Mouse (Mus musculus) ES-Bruce4 (cell line): ENCODE data around the gene Olfr983. TPM values are rescaled to one million over a fixed set of nuclear protein-coding genes. Genes with fewer than 3 reads are reported as not detected.

Experiments used
- H3K27ac ChIP-seq: 2 replicates; pipeline ENCODE4 v1.5.1; 2012; ENCODE audit warnings: low read length, inconsistent platforms; ENCODE audit not compliant: insufficient read depth
- H3K27me3 ChIP-seq: 2 replicates; pipeline ENCODE4 v1.6.1; 2012; ENCODE audit warnings: mild to moderate bottlenecking, low read length, inconsistent platforms; ENCODE audit not compliant: control insufficient read depth, poor library complexity, insufficient read depth, severe bottlenecking
- H3K36me3 ChIP-seq: 2 replicates; pipeline ENCODE4 v1.6.1; 2012; ENCODE audit warnings: inconsistent platforms, mild to moderate bottlenecking, low read length, moderate library complexity; ENCODE audit not compliant: control insufficient read depth, poor library complexity, insufficient read depth, severe bottlenecking
- H3K4me1 ChIP-seq: one replicate; pipeline ENCODE4 v1.8.1; 2011; ENCODE audit warnings: low read length; ENCODE audit not compliant: control insufficient read depth, insufficient read depth
- H3K4me3 ChIP-seq: 2 replicates; pipeline ENCODE4 v1.5.1; 2011; ENCODE audit warnings: low read depth, mild to moderate bottlenecking, low read length
- H3K9ac ChIP-seq: 2 replicates; pipeline ENCODE4 v1.6.1; 2012; ENCODE audit warnings: low read depth, mild to moderate bottlenecking, inconsistent platforms; ENCODE audit not compliant: poor library complexity, severe bottlenecking
- H3K9me3 ChIP-seq: replicated peaks from 2 replicates; pipeline ENCODE4 v1.6.1; 2012; ENCODE audit warnings: mild to moderate bottlenecking, low read length, inconsistent platforms; ENCODE audit not compliant: control insufficient read depth, poor library complexity, insufficient read depth, severe bottlenecking
- CTCF ChIP-seq: IDR thresholded peaks from one replicate; pipeline ENCODE4 v1.8.1; 2011; ENCODE audit warnings: low read depth, low read length
- EP300 ChIP-seq: IDR thresholded peaks from 2 replicates; pipeline ENCODE4 v1.6.1; 2011; ENCODE audit warnings: low read depth, low read length; ENCODE audit not compliant: insufficient read depth
- POLR2A ChIP-seq: IDR thresholded peaks from one replicate; pipeline ENCODE4 v1.8.1; 2011; ENCODE audit warnings: low read length; ENCODE audit not compliant: insufficient read depth
- polyA plus RNA-seq: library from polyadenylated mRNA; stranded (reverse); fragments of >200 nt; gene quantifications from 2 replicates; pipeline ENCODE4 v1.2.4, GENCODE M21; 2011; ENCODE audit warnings: low read depth; ENCODE audit not compliant: missing spikeins, insufficient read depth, insufficient read length

The Olfr983 gene
- polyA plus RNA-seq = 0.16 and 0.21 TPM in 2 replicates

DNA sequence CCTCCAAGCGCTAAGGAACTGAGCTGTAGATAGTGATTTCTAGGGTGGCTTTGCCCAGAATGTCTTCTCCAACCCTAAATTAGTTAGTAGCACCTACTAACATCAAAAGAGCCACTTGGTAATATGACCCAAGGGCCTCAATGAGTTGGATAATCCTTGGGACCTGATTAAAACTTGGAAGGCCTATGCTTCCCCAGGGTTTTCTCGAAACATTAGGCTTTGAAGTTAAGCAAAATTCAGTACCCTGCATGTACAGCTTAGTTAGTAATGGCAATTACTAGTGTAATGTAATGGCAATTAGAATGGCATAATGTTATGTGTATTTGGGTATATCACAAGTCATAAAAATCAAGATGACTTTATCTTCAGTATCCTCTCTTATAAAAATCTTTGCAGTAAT, at the start of gene Olfr983:
TSS of gene Olfr983 (minus strand) at position 101 of the 400 bp plus-strand sequence.
- no peaks in the 10 kb centered on the region for H3K4me1 ChIP-seq
- no peak for TF ChIP-seq CTCF
- TF ChIP-seq POLR2A = no peak
- no peak for TF ChIP-seq EP300
- H3K27me3 ChIP-seq = no peaks in the 10 kb centered on the region
- no peak within 1 kb of the TSS for H3K27ac ChIP-seq
- H3K9me3 ChIP-seq = no peaks in the 10 kb centered on the region
- H3K4me3 ChIP-seq = no peak within 1 kb of the TSS
- H3K9ac ChIP-seq = no peak within 1 kb of the TSS
- H3K36me3 ChIP-seq = no peaks in the 10 kb centered on the region

GRCm38 (mm10) chr9:40141544-40141943, 48.1 kb upstream of the Olfr983 start:
- no peak overlapping the region for H3K27ac ChIP-seq
- no peaks in the 10 kb centered on the region for H3K9me3 ChIP-seq
- no peak for TF ChIP-seq CTCF
- TF ChIP-seq POLR2A = no peak
- TF ChIP-seq EP300 = no peak
- no peaks in the 10 kb centered on the region for H3K36me3 ChIP-seq
- no peaks in the 10 kb centered on the region for H3K27me3 ChIP-seq
- H3K4me3 ChIP-seq = no peak overlapping the region
- no peak overlapping the region for H3K9ac ChIP-seq
- H3K4me1 ChIP-seq = peaks cover 1% of the 10 kb centered on the region

DNA sequence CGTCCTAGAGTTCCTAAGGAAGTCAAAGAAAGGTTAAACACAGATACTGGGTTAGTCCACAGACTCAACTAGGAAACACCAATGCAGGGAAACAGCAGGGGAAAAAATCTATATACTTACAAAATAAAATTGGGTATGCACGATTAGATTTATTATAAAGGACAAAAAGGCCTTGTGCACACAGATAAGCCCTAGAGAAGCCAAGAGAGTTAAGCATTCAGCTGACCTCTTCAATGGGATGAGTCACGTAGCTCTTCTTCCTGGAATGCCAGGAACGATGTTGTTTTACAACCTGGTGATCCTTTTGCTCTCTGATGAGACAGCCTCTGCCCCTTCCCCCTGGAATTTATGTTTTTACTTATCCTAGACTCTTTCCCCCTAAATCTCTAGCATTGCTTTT, 46.1 kb upstream of the Olfr983 start:
- Histone ChIP-seq H3K36me3 (no peaks in the 10 kb centered on the region), H3K9ac (no peak overlapping the region), H3K4me1 (peaks cover 1% of the 10 kb centered on the region), H3K27ac (no peak overlapping the region), H3K4me3 (no peak overlapping the region), H3K9me3 (no peaks in the 10 kb centered on the region), H3K27me3 (no peaks in the 10 kb centered on the region)
- TF ChIP-seq CTCF (no peak), EP300 (no peak), POLR2A (no peak)

DNA sequence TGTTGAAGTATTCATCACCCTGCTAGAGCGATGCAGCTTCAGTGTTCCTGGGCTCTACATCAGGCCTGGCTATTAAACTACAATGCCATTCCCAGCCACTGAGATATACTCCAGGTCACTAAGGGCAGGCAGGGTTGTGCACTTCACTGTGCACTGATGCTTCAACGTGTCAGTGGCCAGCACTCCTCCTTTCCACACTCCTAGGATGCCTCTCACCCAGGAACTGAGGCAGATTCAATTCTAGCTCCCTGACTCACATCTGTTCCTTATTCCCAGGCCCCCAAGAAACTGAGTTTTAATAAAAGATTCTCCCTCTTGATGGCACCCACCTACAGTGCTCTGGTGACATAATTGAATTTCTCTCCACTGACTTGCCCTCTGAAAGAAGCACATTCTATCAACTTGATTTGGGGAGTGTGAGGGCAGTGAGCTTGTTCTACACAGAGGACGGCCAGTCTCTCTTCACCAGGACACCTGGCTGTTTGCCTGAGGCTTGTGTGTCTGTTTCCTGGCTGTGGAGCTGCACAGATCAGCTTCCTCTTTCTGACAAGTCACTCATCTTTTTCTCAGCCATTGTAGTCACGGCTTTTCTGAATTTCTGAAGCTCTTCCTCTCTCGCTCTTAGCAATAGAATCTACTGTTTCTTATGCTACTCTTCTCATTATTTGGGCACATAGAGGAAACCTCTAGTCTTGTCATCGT, 43.7 kb upstream of the Olfr983 start:
- TF ChIP-seq EP300 (no peak), CTCF (no peak), POLR2A (no peak)

GRCm38 (mm10) chr9:40130556-40130955, 37.2 kb upstream of the Olfr983 start:
- Histone ChIP-seq H3K36me3 (no peaks in the 10 kb centered on the region; the same call in 1 of the 2 replicates), H3K4me1 (no peaks in the 10 kb centered on the region), H3K27me3 (no peaks in the 10 kb centered on the region), H3K9ac (no peak overlapping the region), H3K9me3 (no peaks in the 10 kb centered on the region), H3K27ac (no peak overlapping the region), H3K4me3 (no peak overlapping the region)
- TF ChIP-seq CTCF (no peak), EP300 (no peak), POLR2A (no peak)

More for the DNA sequence above, 43.7 kb upstream of the Olfr983 start:
- H3K36me3 ChIP-seq = no peaks in the 10 kb centered on the region
- H3K27me3 ChIP-seq = no peaks in the 10 kb centered on the region
- H3K27ac ChIP-seq = no peak overlapping the region
- H3K9ac ChIP-seq = no peak overlapping the region
- H3K4me3 ChIP-seq = no peak overlapping the region
- no peaks in the 10 kb centered on the region for H3K9me3 ChIP-seq
- peaks cover 1% of the 10 kb centered on the region for H3K4me1 ChIP-seq

- Histone ChIP-seq H3K36me3 (no peaks in the 10 kb centered on the region; the same call in 1 of the 2 replicates), H3K4me3 (no peak within 1 kb of the TSS), H3K9ac (no peak within 1 kb of the TSS), H3K27me3 (no peaks in the 10 kb centered on the region), H3K9me3 (no peaks in the 10 kb centered on the region), H3K4me1 (no peaks in the 10 kb centered on the region), H3K27ac (no peak within 1 kb of the TSS)
- no peak for TF ChIP-seq CTCF
- no peak for TF ChIP-seq EP300
- TF ChIP-seq POLR2A = no peak
These were observed 36.7 kb upstream of the Olfr983 start, which contains the start of gene Olfr985 for GRCm38 (mm10) chr9:40130084-40130483. Gene Olfr985 (minus strand): TSS chr9:40130184.
